Mouse (Mus musculus) G1E (cell line): ENCODE data around the gene Gm42421.

Source experiments
- CTCF ChIP-seq: IDR thresholded peaks from 2 replicates; pipeline ENCODE4 v1.5.1; 2012; ENCODE audit warnings: low read depth, low read length, inconsistent platforms, mixed read lengths
- TAL1 ChIP-seq: conservative IDR thresholded peaks from 2 replicates; pipeline ENCODE4 v1.6.1; 2012; ENCODE audit warnings: low read depth, low read length, inconsistent platforms, mixed read lengths

DNA sequence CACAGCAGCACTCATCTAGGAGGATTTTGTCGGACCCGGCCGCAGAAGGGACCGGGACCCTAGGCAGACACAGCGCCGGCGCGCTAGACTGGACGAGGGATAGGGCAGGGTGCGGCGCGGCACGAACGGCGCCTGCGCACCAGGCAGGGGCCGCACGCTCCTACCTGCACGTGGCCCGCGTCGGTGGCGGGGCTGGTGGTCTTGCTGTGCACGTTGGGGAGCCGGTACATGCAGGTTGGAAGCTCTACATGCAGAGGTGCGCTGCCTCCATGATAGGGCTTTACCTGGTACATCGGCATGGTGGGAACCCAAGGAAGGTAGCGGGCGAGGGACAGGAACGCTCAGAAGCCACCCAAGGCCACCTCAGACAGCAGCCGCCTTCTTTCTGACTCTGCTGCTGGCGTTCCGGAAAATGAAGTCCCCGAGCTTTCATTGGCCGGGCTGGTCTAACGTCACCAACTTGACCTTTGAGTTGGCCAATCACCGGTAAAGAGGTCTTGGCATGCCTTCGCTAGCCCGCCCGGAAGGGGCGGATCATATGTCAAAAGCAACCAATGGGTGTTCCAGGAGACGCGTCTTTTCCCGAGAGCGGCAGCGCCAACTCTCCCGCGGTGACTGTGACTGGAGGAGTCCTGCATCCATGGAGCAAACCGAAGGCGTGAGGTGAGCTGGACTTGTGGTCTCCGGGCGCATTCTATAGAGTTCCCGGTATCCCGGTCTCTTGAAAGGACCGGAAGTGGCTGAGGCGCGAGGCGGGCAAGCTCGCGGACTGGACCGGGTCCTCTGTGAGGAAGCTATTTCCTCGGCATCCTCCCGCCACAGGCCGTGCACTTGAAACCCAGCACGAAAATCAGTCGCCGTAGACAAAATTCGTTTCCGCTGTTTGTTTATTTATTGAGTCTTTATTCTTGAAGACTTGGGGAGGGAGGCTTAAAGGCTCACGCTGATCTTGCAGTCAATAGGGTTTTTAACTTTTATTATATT lies 18.3 kb upstream of the Gm42421 start, which contains the start of the genes Aimp2 and Pms2:
- no peak for TF ChIP-seq CTCF
- TF ChIP-seq TAL1: no peak
